In genomic region chr1:82625474-82625873, GRCm38 (mm10) we compare ENCODE assay signal across 22 mouse cellular contexts. TPM values are rescaled to one million over a fixed set of nuclear protein-coding genes. Genes with fewer than 3 reads are reported as not detected.
"Had no signal": no experiment of that assay in that cellular context is flagged by ENCODE, and none has a peak within 500 bp of the region (broad histone marks: within the 10 kb centered on the region; RNA-seq: fewer than 3 reads in every experiment).

No protein-coding gene starts in this region.

- H3K36me3 ChIP-seq: lung, embryonic 15.5 days; midbrain, embryonic 10.5 days; midbrain, embryonic 12.5 days; neural tube, embryonic 13.5 days; neural tube, embryonic 15.5 days had no signal

- ATAC-seq: lung, postnatal 0 days; midbrain, embryonic 16.5 days had no signal

- H3K9me3 ChIP-seq: lung, embryonic 15.5 days; midbrain, embryonic 10.5 days; midbrain, embryonic 12.5 days; neural tube, embryonic 13.5 days; neural tube, embryonic 15.5 days had no signal

- H3K27ac ChIP-seq: lung, embryonic 15.5 days; midbrain, embryonic 10.5 days; midbrain, embryonic 12.5 days; neural tube, embryonic 13.5 days; neural tube, embryonic 15.5 days had no signal

- H3K27me3 ChIP-seq: lung, embryonic 15.5 days; midbrain, embryonic 12.5 days; neural tube, embryonic 13.5 days; neural tube, embryonic 15.5 days had no signal

- H3K9ac ChIP-seq: lung, embryonic 15.5 days; midbrain, embryonic 12.5 days; neural tube, embryonic 13.5 days; neural tube, embryonic 15.5 days had no signal

- H3K4me2 ChIP-seq: lung, embryonic 15.5 days; midbrain, embryonic 12.5 days; neural tube, embryonic 13.5 days; neural tube, embryonic 15.5 days had no signal

- DNase-seq: lung, adult 2 months; lung, postnatal 14 days; lung, postnatal 36 days; midbrain, embryonic 14.5 days; retina, postnatal 1 day; right cerebral cortex, adult 18-20 months; right cerebral cortex, postnatal 25 days; right cerebral cortex, postnatal 4 days; spleen, adult 18-20 months; thymus, adult 2 months; thymus, postnatal 25 days; thymus, postnatal 4 days had no signal

- H3K4me3 ChIP-seq: lung, embryonic 15.5 days; midbrain, embryonic 10.5 days; midbrain, embryonic 12.5 days; myocyte; neural tube, embryonic 13.5 days; neural tube, embryonic 15.5 days had no signal

- H3K4me1 ChIP-seq: lung, embryonic 15.5 days; midbrain, embryonic 10.5 days; midbrain, embryonic 12.5 days; neural tube, embryonic 13.5 days; neural tube, embryonic 15.5 days had no signal

RNA-seq across cellular contexts. Expression of gene Col4a3, which starts 38.8 kb away (rescaled TPM):
- total RNA-seq: megakaryocyte, adult 5-6 weeks; megakaryocyte-erythroid progenitor cell, adult 5-6 weeks had no signal

RNA-seq across cellular contexts. Expression of gene Col4a4, which starts 38.8 kb away (rescaled TPM):
- total RNA-seq: megakaryocyte, adult 5-6 weeks; megakaryocyte-erythroid progenitor cell, adult 5-6 weeks had no signal
